Mouse (Mus musculus): Measurements from ENCODE around the gene Gm44805. TPM values are rescaled to one million over a fixed set of nuclear protein-coding genes. Genes with fewer than 3 reads are reported as not detected.

Gm44805 gene
- polyA plus RNA-seq, 1 experiment from 2014 or later = not detected

GRCm38 (mm10) chr7:19716055-19716682 lies 34.9 kb upstream of the Gm44805 start:
- 9% methylated on average over 18 of the region's 18 CpGs for WGBS
- Histone ChIP-seq H3K9ac (ENCODE audit: low read length) (0 out of 2 replicates have a peak overlapping the region, but pooled peaks have one; percentile 2), H3K4me3 (ENCODE audit: low read depth, low read length) (peak overlapping the region; percentile 28), H3K9me3 (ENCODE audit: control insufficient read depth, low read length) (peaks cover 2% of the 10 kb centered on the region; the same call in 1 of the 2 replicates), H3K36me3 (ENCODE audit: control insufficient read depth, insufficient read depth, low read length) (peaks cover 19% of the 10 kb centered on the region; the same call in 1 of the 2 replicates), H3K4me1 (ENCODE audit: control insufficient read depth, insufficient read depth, low read length) (peaks cover 2% of the 10 kb centered on the region; the same call in 1 of the 2 replicates), H3K27me3 (ENCODE audit: control insufficient read depth, insufficient read depth, low read length) (no peaks in the 10 kb centered on the region), H3K4me2 (ENCODE audit: low read depth, severe bottlenecking) (peak overlapping the region; percentile 42), H3K27ac (replicated peaks; ENCODE audit: low read depth, low read length) (peak overlapping the region; percentile 65)
- DNase-seq (ENCODE audit: low spot score) (no peak), ATAC-seq (ENCODE audit: insufficient number of reproducible peaks, low FRiP score, low TSS enrichment, low read depth) (no peak)

GRCm38 (mm10) chr7:19715239-19716054 lies 34.2 kb upstream of the Gm44805 start, which contains the start of gene Tomm40:
TSS of gene Tomm40 (minus strand) at chr7:19715438.
- H3K4me1 ChIP-seq (ENCODE audit: control insufficient read depth, insufficient read depth, low read length) = peaks cover 2% of the 10 kb centered on the region; the same call in 1 of the 2 replicates
- H3K27me3 ChIP-seq (ENCODE audit: control insufficient read depth, insufficient read depth, low read length) = no peaks in the 10 kb centered on the region
- H3K9ac ChIP-seq (ENCODE audit: low read length) = peak within 1 kb of the TSS; percentile 91
- DNase-seq (ENCODE audit: low spot score) (peak; percentile 99), ATAC-seq (ENCODE audit: insufficient number of reproducible peaks, low FRiP score, low TSS enrichment, low read depth) (peak; percentile 100)
- H3K4me2 ChIP-seq (ENCODE audit: low read depth, severe bottlenecking) = peak within 1 kb of the TSS; percentile 90
- H3K9me3 ChIP-seq (ENCODE audit: control insufficient read depth, low read length) = no peaks in the 10 kb centered on the region
- peak within 1 kb of the TSS; percentile 65 for H3K27ac ChIP-seq (replicated peaks; ENCODE audit: low read depth, low read length)
- H3K4me3 ChIP-seq (ENCODE audit: low read depth, low read length) = peak within 1 kb of the TSS; percentile 99
- under 1% methylated on average over 58 of the region's 59 CpGs for WGBS
- H3K36me3 ChIP-seq (ENCODE audit: control insufficient read depth, insufficient read depth, low read length) = peaks cover 20% of the 10 kb centered on the region

- 0 out of 2 replicates have a peak overlapping the region, but pooled peaks have one; percentile 30 for H3K27ac ChIP-seq (replicated peaks; ENCODE audit: low read depth, low read length)
- peaks cover 2% of the 10 kb centered on the region; the same call in 1 of the 2 replicates for H3K4me1 ChIP-seq (ENCODE audit: control insufficient read depth, insufficient read depth, low read length)
- H3K4me3 ChIP-seq (ENCODE audit: low read depth, low read length) = peak overlapping the region; percentile 99
- no peaks in the 10 kb centered on the region for H3K27me3 ChIP-seq (ENCODE audit: control insufficient read depth, insufficient read depth, low read length)
- peaks cover 23% of the 10 kb centered on the region for H3K36me3 ChIP-seq (ENCODE audit: control insufficient read depth, insufficient read depth, low read length)
- under 1% methylated on average over 39 of the region's 39 CpGs for WGBS
- DNase-seq (ENCODE audit: low spot score) (peak; percentile 36), ATAC-seq (ENCODE audit: insufficient number of reproducible peaks, low FRiP score, low TSS enrichment, low read depth) (no peak)
- peak overlapping the region; percentile 90 for H3K4me2 ChIP-seq (ENCODE audit: low read depth, severe bottlenecking)
- H3K9me3 ChIP-seq (ENCODE audit: control insufficient read depth, low read length) = no peaks in the 10 kb centered on the region
- H3K9ac ChIP-seq (ENCODE audit: low read length) = peak overlapping the region; percentile 91
Measured at GRCm38 (mm10) chr7:19714836-19715235, 33.6 kb upstream of the Gm44805 start.

GRCm38 (mm10) chr7:19713598-19713997 lies 32.4 kb upstream of the Gm44805 start:
- no peak overlapping the region for H3K4me2 ChIP-seq (ENCODE audit: low read depth, severe bottlenecking)
- H3K4me3 ChIP-seq (ENCODE audit: low read depth, low read length) = no peak overlapping the region
- ATAC-seq (ENCODE audit: insufficient number of reproducible peaks, low FRiP score, low TSS enrichment, low read depth) = no peak
- H3K9ac ChIP-seq (ENCODE audit: low read length) = no peak overlapping the region
- H3K27ac ChIP-seq (replicated peaks; ENCODE audit: low read depth, low read length) = no peak overlapping the region
- 91% methylated on average over 9 of the region's 9 CpGs for WGBS
- H3K27me3 ChIP-seq (ENCODE audit: control insufficient read depth, insufficient read depth, low read length) = no peaks in the 10 kb centered on the region
- H3K4me1 ChIP-seq (ENCODE audit: control insufficient read depth, insufficient read depth, low read length) = peaks cover 2% of the 10 kb centered on the region; the same call in 1 of the 2 replicates
- peaks cover 21% of the 10 kb centered on the region for H3K36me3 ChIP-seq (ENCODE audit: control insufficient read depth, insufficient read depth, low read length)
- DNase-seq (ENCODE audit: low spot score) = no peak
- H3K9me3 ChIP-seq (ENCODE audit: control insufficient read depth, low read length) = no peaks in the 10 kb centered on the region

- Histone ChIP-seq H3K27me3 (ENCODE audit: control insufficient read depth, insufficient read depth, low read length) (no peaks in the 10 kb centered on the region), H3K4me3 (ENCODE audit: low read depth, low read length) (no peak overlapping the region), H3K36me3 (ENCODE audit: control insufficient read depth, insufficient read depth, low read length) (peaks cover 21% of the 10 kb centered on the region), H3K4me1 (ENCODE audit: control insufficient read depth, insufficient read depth, low read length) (peaks cover 2% of the 10 kb centered on the region; the same call in 1 of the 2 replicates), H3K9ac (ENCODE audit: low read length) (no peak overlapping the region), H3K27ac (replicated peaks; ENCODE audit: low read depth, low read length) (no peak overlapping the region), H3K9me3 (ENCODE audit: control insufficient read depth, low read length) (no peaks in the 10 kb centered on the region), H3K4me2 (ENCODE audit: low read depth, severe bottlenecking) (no peak overlapping the region)
- ATAC-seq (ENCODE audit: insufficient number of reproducible peaks, low FRiP score, low TSS enrichment, low read depth) (no peak), DNase-seq (ENCODE audit: low spot score) (no peak)
- 64% methylated on average over 4 of the region's 4 CpGs for WGBS
Measured at GRCm38 (mm10) chr7:19713196-19713595, 32.0 kb upstream of the Gm44805 start.

GRCm38 (mm10) chr7:19712414-19712813 lies 31.2 kb upstream of the Gm44805 start:
- Histone ChIP-seq H3K27me3 (ENCODE audit: control insufficient read depth, insufficient read depth, low read length) (no peaks in the 10 kb centered on the region), H3K9ac (ENCODE audit: low read length) (no peak overlapping the region), H3K4me2 (ENCODE audit: low read depth, severe bottlenecking) (no peak overlapping the region), H3K4me3 (ENCODE audit: low read depth, low read length) (no peak overlapping the region), H3K9me3 (ENCODE audit: control insufficient read depth, low read length) (no peaks in the 10 kb centered on the region), H3K4me1 (ENCODE audit: control insufficient read depth, insufficient read depth, low read length) (peaks cover 2% of the 10 kb centered on the region; the same call in 1 of the 2 replicates), H3K27ac (replicated peaks; ENCODE audit: low read depth, low read length) (no peak overlapping the region), H3K36me3 (ENCODE audit: control insufficient read depth, insufficient read depth, low read length) (peaks cover 26% of the 10 kb centered on the region)
- WGBS = 85% methylated on average over 4 of the region's 4 CpGs
- no peak for DNase-seq (ENCODE audit: low spot score)
- ATAC-seq (ENCODE audit: insufficient number of reproducible peaks, low FRiP score, low TSS enrichment, low read depth) = no peak

- ATAC-seq (ENCODE audit: insufficient number of reproducible peaks, low FRiP score, low TSS enrichment, low read depth) (no peak), DNase-seq (ENCODE audit: low spot score) (no peak)
- 93% methylated on average over 10 of the region's 10 CpGs for WGBS
Measured at GRCm38 (mm10) chr7:19710650-19711049, 29.4 kb upstream of the Gm44805 start.

GRCm38 (mm10) chr7:19705271-19705670 lies 24.0 kb upstream of the Gm44805 start:
- no peak overlapping the region for H3K9ac ChIP-seq (ENCODE audit: low read length)
- no peak overlapping the region for H3K4me2 ChIP-seq (ENCODE audit: low read depth, severe bottlenecking)
- 94% methylated on average over 7 of the region's 7 CpGs for WGBS
- H3K4me1 ChIP-seq (ENCODE audit: control insufficient read depth, insufficient read depth, low read length) = peaks cover 4% of the 10 kb centered on the region; the same call in 1 of the 2 replicates
- no peak for DNase-seq (ENCODE audit: low spot score)
- no peak overlapping the region for H3K4me3 ChIP-seq (ENCODE audit: low read depth, low read length)
- H3K27me3 ChIP-seq (ENCODE audit: control insufficient read depth, insufficient read depth, low read length) = no peaks in the 10 kb centered on the region
- H3K36me3 ChIP-seq (ENCODE audit: control insufficient read depth, insufficient read depth, low read length) = peaks cover 16% of the 10 kb centered on the region; the same call in 1 of the 2 replicates
- no peak overlapping the region for H3K27ac ChIP-seq (replicated peaks; ENCODE audit: low read depth, low read length)
- no peaks in the 10 kb centered on the region for H3K9me3 ChIP-seq (ENCODE audit: control insufficient read depth, low read length)
- ATAC-seq (ENCODE audit: insufficient number of reproducible peaks, low FRiP score, low TSS enrichment, low read depth) = no peak

More at GRCm38 (mm10) chr7:19710650-19711049, 29.4 kb upstream of the Gm44805 start:
- Histone ChIP-seq H3K27me3 (ENCODE audit: control insufficient read depth, insufficient read depth, low read length) (no peaks in the 10 kb centered on the region), H3K36me3 (ENCODE audit: control insufficient read depth, insufficient read depth, low read length) (peaks cover 28% of the 10 kb centered on the region), H3K9ac (ENCODE audit: low read length) (no peak overlapping the region), H3K27ac (replicated peaks; ENCODE audit: low read depth, low read length) (no peak overlapping the region), H3K4me1 (ENCODE audit: control insufficient read depth, insufficient read depth, low read length) (peaks cover 2% of the 10 kb centered on the region; the same call in 1 of the 2 replicates), H3K4me2 (ENCODE audit: low read depth, severe bottlenecking) (no peak overlapping the region), H3K9me3 (ENCODE audit: control insufficient read depth, low read length) (no peaks in the 10 kb centered on the region), H3K4me3 (ENCODE audit: low read depth, low read length) (no peak overlapping the region)

Data from limb, embryonic 11.5 days (tissue).